ENCODE assay signal across 9 mouse cellular contexts in the genomic region with DNA sequence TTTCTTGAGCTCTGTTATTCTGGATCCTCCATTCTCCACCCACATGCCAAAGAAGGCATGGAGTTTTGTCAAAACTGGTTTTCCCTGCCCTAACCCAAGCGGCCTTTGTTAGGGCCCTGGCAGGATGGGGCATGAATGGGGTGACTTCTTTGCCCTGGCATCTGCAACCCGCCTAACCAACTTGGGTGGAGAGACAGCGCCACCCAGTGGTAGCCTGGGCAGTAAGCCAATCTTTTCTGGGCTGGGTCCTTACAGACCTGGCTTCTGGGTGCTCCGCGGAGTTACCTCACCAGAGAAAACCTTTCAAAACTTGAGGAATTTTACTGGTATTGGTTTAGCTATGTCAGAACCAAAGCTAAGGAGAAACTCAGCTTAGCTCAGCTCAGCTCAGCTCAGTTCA. TPM values are rescaled to one million over a fixed set of nuclear protein-coding genes. Genes with fewer than 3 reads are reported as not detected.
DNase-seq lines count a peak whose midpoint lies in the region; ATAC-seq and TF ChIP-seq lines count a peak whose summit lies in the region.
"Had no signal": no experiment of that assay in that cellular context is flagged by ENCODE, and none has a peak within 500 bp of the region (broad histone marks: within the 10 kb centered on the region; RNA-seq: fewer than 3 reads in every experiment).

No protein-coding gene starts in this region.

- WGBS in embryonic facial prominence, embryonic 13.5 days: 27% methylated on average over 5 of the region's 5 CpGs

- TF ChIP-seq RAD21 in CH12.LX (IDR thresholded peaks at IDR 0.05; ENCODE audit: low read depth, low read length): peak; percentile 74

- dilution Hi-C loops in CH12.LX (cut with MboI; ENCODE audit: extremely low pct_ligation_motif_present, extremely low pct_unique_long_range_greater_than_20kb, low sequenced_read_pairs): no loop called here

- H3K79me2 ChIP-seq in CH12.LX (replicated peaks; ENCODE audit: control insufficient read depth, extremely low read depth, insufficient read depth, poor library complexity, severe bottlenecking): no peaks in the 10 kb centered on the region

- ATAC-seq in embryonic facial prominence, embryonic 13.5 days (ENCODE audit: insufficient number of reproducible peaks, insufficient read depth, low FRiP score, low TSS enrichment, low read depth): 0 out of 2 replicates have a peak, but pooled peaks have one; percentile 37
- ATAC-seq in hematopoietic stem cell, adult 5-6 weeks (replicated peaks in 1 of 2; ENCODE audit: insufficient read depth in 1 of 2, low FRiP score in 2 of 2, low TSS enrichment in 1 of 2, low read depth in 1 of 2, poor library complexity in 2 of 2, severe bottlenecking in 2 of 2): peak; percentile 82 to 86; a peak in 3 of 4 replicates

- no peaks in the 10 kb centered on the region for H3K36me3 ChIP-seq in CH12.LX (replicated peaks in 1 of 2; ENCODE audit: control insufficient read depth in 1 of 2, insufficient read depth in 1 of 2, low read length in 1 of 2)
- no peaks in the 10 kb centered on the region for H3K36me3 ChIP-seq in embryonic facial prominence, embryonic 13.5 days
- H3K36me3 ChIP-seq: heart, embryonic 13.5 days had no signal

- peaks cover 0 to 12% of the 10 kb centered on the region in 2 experiments; a peak in 2 of 4 replicates for H3K4me1 ChIP-seq in CH12.LX (ENCODE audit: control insufficient read depth in 1 of 2, insufficient read depth in 2 of 2)
- 0 out of 2 replicates have a peak, but pooled peaks cover 7% of the 10 kb centered on the region for H3K4me1 ChIP-seq in embryonic facial prominence, embryonic 13.5 days
- H3K4me1 ChIP-seq: heart, embryonic 13.5 days had no signal

- H3K27ac ChIP-seq in CH12.LX (ENCODE audit: insufficient read depth, low read depth): no peak overlapping the region
- no peak overlapping the region for H3K27ac ChIP-seq in embryonic facial prominence, embryonic 13.5 days
- H3K27ac ChIP-seq: heart, embryonic 13.5 days had no signal

- TF ChIP-seq POLR2A in CH12.LX (IDR thresholded peaks at IDR 0.05; ENCODE audit: low read depth, low read length): no peak

- H3K9me3 ChIP-seq in CH12.LX (replicated peaks; ENCODE audit: low read length): no peaks in the 10 kb centered on the region
- no peaks in the 10 kb centered on the region for H3K9me3 ChIP-seq in embryonic facial prominence, embryonic 13.5 days
- H3K9me3 ChIP-seq: heart, embryonic 13.5 days had no signal

- no peak for TF ChIP-seq EP300 in CH12.LX (IDR thresholded peaks at IDR 0.05; ENCODE audit: low read length)

- H3K27me3 ChIP-seq in CH12.LX (replicated peaks): no peaks in the 10 kb centered on the region
- H3K27me3 ChIP-seq in embryonic facial prominence, embryonic 13.5 days: peaks cover 70% of the 10 kb centered on the region

- no peak overlapping the region for H3K9ac ChIP-seq in CH12.LX (ENCODE audit: insufficient read depth, low read depth)
- H3K9ac ChIP-seq in embryonic facial prominence, embryonic 13.5 days: no peak overlapping the region
- H3K9ac ChIP-seq: heart, embryonic 13.5 days had no signal

- no peak overlapping the region for H3K4me3 ChIP-seq in CH12.LX (replicated peaks in 1 of 3; ENCODE audit: low read depth in 2 of 3, low read length in 2 of 3, poor library complexity in 1 of 3)
- H3K4me3 ChIP-seq in embryonic facial prominence, embryonic 13.5 days: no peak overlapping the region
- H3K4me3 ChIP-seq: heart, embryonic 13.5 days had no signal

- H3K4me2 ChIP-seq in CH12.LX (ENCODE audit: insufficient read depth, low read depth, poor library complexity, severe bottlenecking): no peak overlapping the region
- H3K4me2 ChIP-seq in embryonic facial prominence, embryonic 13.5 days: no peak overlapping the region
- H3K4me2 ChIP-seq: heart, embryonic 13.5 days had no signal

- peak; percentile 53 for DNase-seq in CH12.LX (ENCODE audit: extremely low read depth)
- peak; percentile 82 for DNase-seq in adrenal gland, postnatal 25 days
- peak; percentile 47 to 63 for DNase-seq in layer of hippocampus, adult 18-20 months (ENCODE audit: low spot score in 2 of 2)
- DNase-seq in lung, postnatal 25 days (ENCODE audit: low spot score): peak; percentile 66
- DNase-seq in retina, embryonic 14.5 days (ENCODE audit: low spot score): peak; percentile 82
- DNase-seq in urinary bladder, adult 18-20 months (ENCODE audit: low spot score in 2 of 2): peak; percentile 48 to 59

- TF ChIP-seq CTCF in CH12.LX (conservative IDR thresholded peaks at IDR 0.05 in 1 of 2, IDR thresholded peaks at IDR 0.05 in 1 of 2; ENCODE audit: low read depth in 2 of 2, low read length in 2 of 2): peak; percentile 57 to 73

- in situ Hi-C loops in CH12.LX (cut with MboI; ENCODE audit: low pct_ligation_motif_present, low pct_unique_long_range_greater_than_20kb, low sequenced_read_pairs): loop anchor here (10.0 to 25.0 kb wide), 2 partner anchors 111 to 388 kb away; partner anchors contain the start of gene Efnb1

TF ChIP-seq in CH12.LX, 34 proteins besides CTCF, POLR2A, EP300 and RAD21:
- TF ChIP-seq SMC3 (IDR thresholded peaks at IDR 0.05; ENCODE audit: low read depth, low read length): peak; percentile 76
- TF ChIP-seq MYC (IDR thresholded peaks at IDR 0.05; ENCODE audit: low read depth, low read length): no peak
- no peak for TF ChIP-seq ZNF384 (IDR thresholded peaks at IDR 0.05; ENCODE audit: low read depth, low read length)
- no peak for TF ChIP-seq NRF1 (IDR thresholded peaks at IDR 0.05; ENCODE audit: low read depth, low read length)

RNA-seq across cellular contexts. Expression of gene Pja1, which starts 51.8 kb away (rescaled TPM):
- total RNA-seq in CH12.LX (2012; rRNA removed) (38.3 and 44.1 TPM in 2 replicates), CH12.LX (2014; rRNA removed) (51.2 and 52.3 TPM in 2 replicates)
- 45.6 and 49.7 TPM in 2 replicates for polyA plus RNA-seq in CH12.LX (2012; ENCODE audit: insufficient read length, low read depth)
- total RNA-seq in adrenal gland, postnatal 25 days (2021): 100 and 103 TPM in 2 replicates
- 181 and 195 TPM in 2 replicates for polyA plus RNA-seq in embryonic facial prominence, embryonic 13.5 days (2015; fragmentation: Nextera tagmentation; extraction: Ambion mirVana)
- total RNA-seq in hematopoietic stem cell, adult 5-6 weeks (2017): 40.3 and 40.6 TPM in 2 replicates
- total RNA-seq in layer of hippocampus, adult 18-20 months (2021): 100 to 1,000 TPM; 205 to 226 TPM
